Mouse (Mus musculus) brown adipose tissue, adult 24 weeks (tissue): ENCODE results near the gene Pphln1. TPM values are rescaled to one million over a fixed set of nuclear protein-coding genes. Genes with fewer than 3 reads are reported as not detected.

Experiments
- H3K27ac ChIP-seq: fragments of 200-500 bp; replicated peaks from 2 replicates; pipeline ENCODE4 v1.5.1; 2012; ENCODE audit warnings: low read depth, mild to moderate bottlenecking, low read length
- H3K4me1 ChIP-seq: fragments of 200-500 bp; 2 replicates; pipeline ENCODE4 v1.6.1; 2012; ENCODE audit warnings: low read length, mixed read lengths; ENCODE audit not compliant: control insufficient read depth, insufficient read depth, insufficient read length
- H3K4me3 ChIP-seq: fragments of 200-500 bp; 2 replicates; pipeline ENCODE4 v1.5.1; 2012; ENCODE audit warnings: low read depth, mild to moderate bottlenecking, low read length, moderate library complexity; ENCODE audit not compliant: insufficient read depth
- polyA plus RNA-seq: library from polyadenylated mRNA; stranded (reverse); fragments of >200 nt; gene quantifications from 2 replicates; pipeline ENCODE4 v1.2.4, GENCODE M21; 2012; ENCODE audit not compliant: missing spikeins, insufficient read depth, insufficient read length

Pphln1 gene
- polyA plus RNA-seq, 1 experiment: 19.5 TPM

DNA sequence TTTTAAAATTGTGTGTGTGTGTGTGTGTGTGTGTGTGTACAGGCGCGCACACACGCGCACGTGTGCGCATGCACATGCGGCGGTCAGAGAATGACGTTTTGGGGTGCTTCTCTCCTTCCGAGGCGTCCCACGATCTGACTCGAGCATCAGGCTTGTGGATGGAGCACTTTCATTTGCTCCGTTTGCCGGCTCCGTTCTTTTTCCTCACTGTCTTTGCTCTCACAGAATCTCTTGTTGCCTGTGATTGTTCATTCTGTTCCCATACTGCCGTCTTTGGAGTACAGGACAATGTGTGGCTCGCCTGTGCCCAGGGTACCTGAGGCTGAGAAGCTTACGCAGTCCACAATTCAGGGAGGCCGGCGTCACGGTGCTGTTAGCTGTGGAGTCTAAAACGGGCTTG lies 62.9 kb downstream of the Pphln1 start:
- Histone ChIP-seq H3K27ac (no peak overlapping the region), H3K4me1 (no peaks in the 10 kb centered on the region), H3K4me3 (no peak overlapping the region)

DNA sequence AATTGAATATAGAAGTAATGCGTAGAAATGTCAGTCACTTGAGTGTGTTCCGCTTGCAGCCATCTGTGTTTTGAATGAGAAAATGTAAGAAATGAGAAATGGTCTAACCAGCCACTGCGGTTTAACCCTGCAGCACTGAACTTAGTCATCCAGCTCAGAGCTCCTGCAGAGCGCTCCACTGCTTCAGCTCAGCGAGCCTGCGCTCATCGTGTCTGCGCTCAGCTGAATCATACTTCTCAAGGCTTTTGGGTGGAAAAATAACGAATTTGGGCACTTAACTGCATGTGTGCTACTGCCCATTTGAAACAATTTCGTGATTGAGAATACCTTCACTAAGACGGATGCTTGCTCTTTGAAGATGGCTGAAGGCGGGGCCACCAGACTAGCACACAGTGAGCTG lies 73.5 kb downstream of the Pphln1 start:
- H3K4me3 ChIP-seq: no peak overlapping the region
- peaks cover 4% of the 10 kb centered on the region for H3K4me1 ChIP-seq
- no peak overlapping the region for H3K27ac ChIP-seq

DNA sequence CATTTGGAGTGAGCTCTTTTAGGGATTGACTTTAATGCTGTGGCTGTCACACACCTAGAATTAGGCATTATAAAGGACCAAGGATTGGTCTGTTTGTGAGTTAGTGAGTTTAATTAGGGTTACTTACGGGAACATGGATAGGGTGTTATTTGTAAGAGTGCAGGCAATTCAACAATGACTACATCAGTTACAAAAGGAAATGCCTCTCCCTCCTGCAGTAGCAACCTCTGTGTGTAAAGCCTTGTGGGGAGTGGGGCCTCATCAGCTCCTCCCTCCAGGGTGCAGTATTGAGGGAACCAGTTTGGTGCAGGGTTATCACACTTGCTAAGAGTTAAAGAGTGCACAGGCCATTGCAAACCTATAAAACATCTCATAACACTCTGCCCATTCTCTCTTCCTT lies 73.9 kb downstream of the Pphln1 start:
- no peak overlapping the region for H3K4me3 ChIP-seq
- peaks cover 4% of the 10 kb centered on the region for H3K4me1 ChIP-seq
- H3K27ac ChIP-seq: no peak overlapping the region

DNA sequence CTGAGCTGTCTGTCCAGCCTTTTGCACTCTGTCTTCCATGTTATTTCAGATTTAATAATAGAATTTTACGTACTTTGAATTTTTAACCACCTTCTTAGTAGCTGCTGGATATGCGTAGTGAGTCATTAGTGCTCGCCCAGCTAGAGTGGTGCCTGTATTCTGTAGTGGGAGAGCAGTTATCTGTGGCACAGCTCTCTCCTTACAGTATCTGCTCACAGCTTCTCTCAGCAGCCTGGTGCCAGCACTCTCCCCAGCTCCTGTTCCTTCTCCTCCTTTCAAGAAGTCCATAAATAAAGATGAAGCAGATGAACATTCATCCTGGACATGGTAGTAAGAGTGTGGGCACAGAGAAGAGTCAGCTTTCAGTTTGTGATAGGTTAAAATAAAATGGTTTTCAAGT lies 76.1 kb downstream of the Pphln1 start:
- Histone ChIP-seq H3K4me1 (peaks cover 4% of the 10 kb centered on the region), H3K27ac (no peak overlapping the region), H3K4me3 (no peak overlapping the region)

DNA sequence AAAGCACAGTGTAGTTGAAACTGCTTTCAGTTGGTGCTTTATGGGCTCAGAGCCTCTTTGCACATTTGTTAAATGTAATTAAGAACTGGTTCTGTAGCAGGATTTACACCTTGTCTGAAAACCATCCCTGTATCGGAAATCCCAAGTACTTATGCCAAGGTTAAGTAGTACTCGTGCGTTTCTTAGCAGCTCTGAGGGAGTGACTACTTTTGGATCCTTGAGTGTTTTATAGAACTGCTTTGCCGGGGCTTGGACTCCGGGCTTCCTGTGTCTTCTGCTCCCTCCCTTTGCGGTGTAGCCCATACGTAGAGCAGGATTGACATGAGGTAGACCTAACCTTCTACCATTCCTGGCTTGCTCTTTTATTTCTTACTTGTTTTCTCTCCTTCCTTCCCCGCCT lies 77.5 kb downstream of the Pphln1 start:
- Histone ChIP-seq H3K4me3 (no peak overlapping the region), H3K4me1 (peaks cover 7% of the 10 kb centered on the region), H3K27ac (no peak overlapping the region)

DNA sequence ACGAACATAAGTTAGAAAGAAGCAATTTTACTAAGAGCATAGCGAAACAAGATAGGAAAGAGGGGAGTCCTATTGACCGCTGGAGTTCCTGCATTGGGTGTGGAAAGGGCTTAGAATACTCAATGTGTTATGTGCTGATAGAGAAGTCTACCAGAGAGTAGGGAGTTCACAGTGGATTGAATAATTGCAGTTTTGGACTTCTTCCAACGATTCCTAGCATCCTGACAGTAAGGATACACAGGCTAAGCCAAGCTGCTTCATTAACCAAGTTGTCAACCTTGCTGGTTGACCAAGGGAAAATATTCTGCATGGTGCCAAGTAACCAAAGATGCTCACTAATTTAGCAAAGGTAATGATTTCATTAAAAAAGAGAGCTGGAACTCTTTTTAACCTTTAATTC lies 79.6 kb downstream of the Pphln1 start:
- no peak overlapping the region for H3K27ac ChIP-seq
- H3K4me1 ChIP-seq: peaks cover 5% of the 10 kb centered on the region

DNA sequence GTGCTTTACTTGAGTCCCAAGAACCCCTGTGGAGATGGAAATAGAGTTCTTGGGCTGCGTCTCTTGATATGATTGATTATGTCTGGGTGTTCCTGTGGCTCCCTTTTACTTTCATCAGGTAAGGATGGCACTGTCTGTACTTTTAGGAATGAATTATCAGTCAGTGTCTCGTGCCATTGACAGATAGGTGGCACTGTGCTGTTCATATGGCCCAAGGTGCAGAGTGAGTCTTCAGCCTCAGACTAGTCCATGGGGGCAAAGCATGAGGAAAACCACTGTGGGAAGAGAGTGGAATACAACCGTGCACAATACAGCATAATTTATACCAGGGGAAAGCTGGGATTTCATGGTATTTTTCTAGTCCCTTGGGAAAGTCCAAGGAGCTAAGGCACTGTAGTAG lies 80.5 kb downstream of the Pphln1 start:
- H3K4me3 ChIP-seq: no peak overlapping the region
- peaks cover 3% of the 10 kb centered on the region for H3K4me1 ChIP-seq
- H3K27ac ChIP-seq: no peak overlapping the region

More for the DNA sequence above, 79.6 kb downstream of the Pphln1 start:
- no peak overlapping the region for H3K4me3 ChIP-seq

DNA sequence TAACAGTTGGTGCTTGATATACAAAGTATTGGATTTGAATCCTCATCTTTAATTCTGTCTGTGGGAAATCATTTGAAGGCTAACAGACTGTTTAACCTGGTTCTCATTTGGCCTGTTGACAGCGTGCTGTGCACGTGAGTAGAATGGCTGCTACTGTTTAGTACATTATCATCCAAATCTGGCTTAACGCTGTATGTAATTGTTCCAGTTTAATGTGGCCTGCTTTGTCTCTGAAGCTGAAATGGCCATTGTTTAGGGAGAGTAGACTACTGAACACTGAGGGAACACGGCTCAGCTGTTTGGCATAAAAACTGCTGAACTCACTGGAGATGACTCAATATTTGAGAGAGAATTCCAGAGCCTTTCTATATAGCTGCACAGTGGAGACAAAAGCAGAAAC lies 81.3 kb downstream of the Pphln1 start:
- H3K27ac ChIP-seq: peak overlapping the region; percentile 48; the same call in 1 of the 2 replicates
- H3K4me3 ChIP-seq: no peak overlapping the region
- H3K4me1 ChIP-seq: peaks cover 3% of the 10 kb centered on the region; the same call in 1 of the 2 replicates

DNA sequence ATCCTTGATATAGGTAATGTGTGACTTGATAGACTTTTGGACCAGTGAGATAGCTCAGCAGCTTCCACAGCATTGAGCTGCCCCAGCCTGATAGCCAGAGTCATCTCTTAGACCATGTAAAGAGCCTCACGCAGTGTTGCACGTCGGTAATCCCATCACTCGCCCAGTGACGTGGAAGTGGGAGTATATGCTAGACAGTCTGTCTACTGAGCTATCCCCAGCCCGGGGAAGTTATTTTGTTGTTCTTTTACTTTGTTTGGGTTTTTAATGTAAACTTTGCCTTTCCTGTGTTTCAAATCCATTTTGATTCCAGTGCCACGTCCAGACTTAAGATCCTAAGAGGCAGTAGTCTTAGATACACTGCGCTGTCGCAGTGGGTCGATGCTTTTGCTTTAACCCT lies 83.0 kb downstream of the Pphln1 start:
- H3K4me3 ChIP-seq: no peak overlapping the region
- peaks cover 3% of the 10 kb centered on the region; the same call in 1 of the 2 replicates for H3K4me1 ChIP-seq
- no peak overlapping the region for H3K27ac ChIP-seq

DNA sequence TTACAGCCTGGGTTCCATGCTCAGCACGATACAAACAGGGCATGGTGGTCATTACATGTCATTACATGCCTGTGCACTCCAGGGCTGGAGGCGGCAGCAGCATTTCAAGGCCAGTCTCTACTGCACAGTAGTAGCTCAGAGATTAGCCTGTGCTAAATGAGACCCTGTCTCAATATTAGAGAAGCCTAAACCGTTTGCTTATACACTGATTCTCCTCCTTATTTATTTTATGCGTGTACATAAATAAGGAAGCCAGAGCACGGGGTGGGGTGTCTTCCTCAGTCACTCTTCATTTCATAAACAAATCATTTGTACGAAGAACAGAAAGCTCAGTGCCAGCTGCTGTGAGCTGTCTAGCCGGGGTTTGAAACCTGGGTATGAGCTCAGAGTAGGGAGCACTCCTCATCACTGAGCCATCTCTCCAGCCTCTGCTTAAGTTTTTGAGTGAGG lies 86.1 kb downstream of the Pphln1 start:
- H3K4me3 ChIP-seq: no peak overlapping the region
- peaks cover 3% of the 10 kb centered on the region; the same call in 1 of the 2 replicates for H3K4me1 ChIP-seq
- H3K27ac ChIP-seq: no peak overlapping the region

DNA sequence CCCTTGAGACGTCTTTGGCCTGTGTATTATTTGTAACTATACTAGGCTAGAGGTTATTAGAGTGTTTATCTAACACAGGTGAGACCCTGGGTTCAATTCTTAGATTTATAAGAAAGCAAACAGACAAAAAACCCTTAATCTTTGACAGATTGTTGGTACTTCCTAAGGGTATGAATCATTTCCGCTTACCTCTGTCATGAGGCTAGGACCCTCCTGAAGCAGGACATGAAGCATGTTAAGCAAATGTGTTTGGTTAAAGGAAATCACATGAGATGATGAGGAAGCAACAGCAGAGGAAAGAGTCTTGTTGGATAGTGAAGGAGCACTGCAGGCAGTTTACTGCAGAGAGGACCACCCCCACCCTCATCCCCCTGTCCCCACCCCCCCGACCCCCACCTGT lies 87.1 kb downstream of the Pphln1 start:
- Histone ChIP-seq H3K4me3 (no peak overlapping the region), H3K4me1 (no peaks in the 10 kb centered on the region; the same call in 1 of the 2 replicates), H3K27ac (0 out of 2 replicates have a peak overlapping the region, but pooled peaks have one; percentile 17)

DNA sequence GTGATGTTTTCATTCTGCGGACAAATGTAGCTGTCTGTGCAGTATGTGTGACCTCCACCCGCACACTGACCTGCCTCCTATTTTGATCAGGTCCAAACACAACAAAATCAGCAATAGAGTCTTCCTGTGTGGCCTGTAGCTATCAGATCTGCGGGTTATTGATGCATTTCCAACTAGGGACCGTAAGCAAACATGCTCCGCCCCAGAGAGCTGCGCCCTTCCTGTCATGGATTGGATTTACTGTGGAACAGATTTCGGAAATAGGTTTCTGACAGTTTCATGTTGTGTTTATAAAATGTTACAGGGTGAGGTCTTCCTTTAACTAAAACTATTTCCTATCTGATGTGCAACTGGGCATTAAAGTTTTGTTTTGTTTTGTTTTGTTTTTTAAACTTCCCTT lies 87.9 kb downstream of the Pphln1 start:
- Histone ChIP-seq H3K27ac (no peak overlapping the region), H3K4me1 (no peaks in the 10 kb centered on the region), H3K4me3 (no peak overlapping the region)

DNA sequence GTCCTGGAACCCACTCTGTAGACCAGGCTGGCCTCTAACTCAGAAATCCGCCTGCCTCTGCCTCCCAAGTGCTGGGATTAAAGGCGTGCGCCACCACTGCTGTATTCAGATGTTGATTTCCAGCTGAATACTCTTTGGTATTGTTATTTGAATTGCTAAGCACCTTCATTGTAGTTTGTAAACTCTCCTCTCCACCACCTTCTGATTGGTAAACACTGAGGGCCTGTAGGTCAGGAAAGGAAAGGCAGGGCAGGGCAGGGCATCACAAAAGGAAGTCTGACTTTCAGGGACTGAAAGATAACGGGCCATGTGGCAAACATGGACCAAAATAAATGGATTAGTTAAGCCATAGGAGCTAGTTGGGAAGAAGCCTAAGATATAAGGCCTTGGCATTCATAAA lies 91.4 kb downstream of the Pphln1 start:
- no peak overlapping the region for H3K4me3 ChIP-seq
- H3K4me1 ChIP-seq: peaks cover 3% of the 10 kb centered on the region; the same call in 1 of the 2 replicates
- no peak overlapping the region for H3K27ac ChIP-seq

DNA sequence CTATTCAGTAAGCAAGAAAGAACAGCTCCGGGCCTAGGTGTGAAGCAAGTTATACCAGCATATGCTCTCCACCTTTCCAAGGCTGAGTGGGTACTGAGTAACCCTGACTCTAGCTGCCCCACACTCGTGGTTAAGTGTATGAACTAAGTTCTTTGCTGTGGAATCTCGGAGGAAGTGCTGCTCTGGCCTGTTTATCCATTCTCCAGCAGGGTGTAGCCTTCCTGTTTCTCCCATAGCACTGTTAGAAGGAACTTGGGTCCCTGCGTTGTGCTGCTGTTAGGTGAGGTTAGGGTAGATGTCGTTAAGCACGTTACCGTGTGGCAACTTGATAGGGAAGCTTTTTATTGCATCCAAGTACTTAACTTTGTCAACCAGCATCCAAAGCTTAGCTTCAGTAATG lies 96.5 kb downstream of the Pphln1 start:
- Histone ChIP-seq H3K4me1 (peaks cover 7% of the 10 kb centered on the region; the same call in 1 of the 2 replicates), H3K27ac (peak overlapping the region; percentile 53), H3K4me3 (no peak overlapping the region)

DNA sequence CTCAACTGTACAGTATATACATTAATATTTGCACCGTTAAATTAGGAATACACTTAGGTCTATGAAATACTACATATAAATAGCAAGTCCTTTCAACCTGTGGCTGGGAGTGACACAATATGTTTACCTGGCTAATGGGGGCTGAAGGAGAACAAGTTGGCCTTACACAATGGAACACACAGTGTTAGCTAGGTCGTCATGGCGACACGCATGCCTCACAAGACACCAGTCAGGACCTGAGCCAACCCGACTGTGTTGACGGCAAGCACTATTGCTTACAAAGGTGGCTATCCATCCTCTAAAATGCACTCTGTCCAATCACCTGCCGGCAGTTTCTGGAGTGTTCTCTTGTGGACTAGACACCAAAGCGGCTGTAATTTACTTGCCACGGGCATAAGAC lies 101.7 kb downstream of the Pphln1 start:
- Histone ChIP-seq H3K27ac (no peak overlapping the region), H3K4me1 (peaks cover 2% of the 10 kb centered on the region; the same call in 1 of the 2 replicates), H3K4me3 (no peak overlapping the region)

DNA sequence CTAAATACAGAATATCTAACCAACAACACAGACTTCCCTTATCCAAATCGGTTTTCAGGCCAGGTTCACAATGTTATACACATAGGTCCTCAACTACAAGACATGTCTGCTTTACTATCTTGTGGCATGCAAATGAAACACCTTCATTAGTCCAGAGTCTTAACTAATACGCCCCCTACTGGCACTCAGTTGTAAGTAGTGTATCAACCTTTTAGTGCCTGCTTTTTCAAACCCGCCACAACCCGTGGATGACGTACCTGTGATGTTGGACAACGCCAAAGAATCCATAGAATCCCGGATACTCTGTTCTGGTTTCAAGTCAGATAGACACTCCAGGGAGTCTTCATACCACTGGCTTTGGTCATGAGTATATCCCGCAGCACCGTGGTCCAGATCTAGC lies 104.6 kb downstream of the Pphln1 start:
- Histone ChIP-seq H3K27ac (no peak overlapping the region), H3K4me1 (no peaks in the 10 kb centered on the region), H3K4me3 (no peak overlapping the region)
